Mouse (Mus musculus): Measurements from ENCODE around the gene Slc12a4. TPM values are rescaled to one million over a fixed set of nuclear protein-coding genes. Genes with fewer than 3 reads are reported as not detected.

The Slc12a4 gene
- total and polyA plus RNA-seq, 2 experiments from 2014 or later, result 9.6 to 12.1 TPM

DNA sequence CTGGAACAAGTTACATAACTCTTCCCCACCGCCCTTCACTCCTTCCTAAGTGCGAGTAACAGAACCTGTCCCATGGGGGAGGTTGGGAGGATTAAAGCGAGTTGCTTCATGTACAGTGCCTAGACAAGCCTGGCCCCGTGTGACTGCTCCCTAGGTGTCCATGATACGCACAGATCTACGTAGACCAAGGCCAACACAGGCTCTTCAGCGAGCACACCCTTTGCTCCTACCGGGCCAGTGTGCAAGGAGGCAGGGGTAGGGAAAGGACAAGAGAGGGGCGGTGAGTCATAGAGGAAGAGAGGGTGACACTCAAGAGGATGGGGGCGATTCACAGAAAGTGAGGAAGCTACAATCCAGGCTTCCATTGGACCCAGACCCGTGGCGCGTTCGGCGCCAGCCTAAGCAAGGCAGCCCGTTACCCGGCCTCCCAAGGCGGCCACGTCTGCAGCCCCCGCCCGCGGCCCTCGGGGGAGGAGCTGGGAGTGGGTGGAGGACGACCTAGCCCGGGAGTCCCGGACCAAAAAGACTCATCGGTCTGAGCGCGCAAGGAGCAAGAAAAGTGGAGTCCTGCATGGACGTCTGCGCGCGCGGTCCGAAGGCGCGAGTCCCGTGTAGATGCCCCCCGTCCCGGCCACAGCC is 512 bp downstream of the Slc12a4 start:
- 0 out of 2 replicates have a peak overlapping the region, but pooled peaks have one; percentile 18 for H3K27ac ChIP-seq (ENCODE audit: low read depth, low read length)
- no peaks in the 10 kb centered on the region for H3K4me1 ChIP-seq (ENCODE audit: insufficient read depth, low read length)
- no peaks in the 10 kb centered on the region for H3K36me3 ChIP-seq (ENCODE audit: insufficient read depth, low read length)
- peak overlapping the region; percentile 51 for H3K4me2 ChIP-seq (ENCODE audit: low read depth, low read length, poor library complexity, severe bottlenecking)
- H3K9ac ChIP-seq (replicated peaks; ENCODE audit: low read length, poor library complexity, severe bottlenecking), result 0 out of 2 replicates have a peak overlapping the region, but pooled peaks have one; percentile 29
- peaks cover 25% of the 10 kb centered on the region for H3K27me3 ChIP-seq (ENCODE audit: insufficient read depth, low read length)
- 4% methylated on average over 30 of the region's 40 CpGs for WGBS
- no peak for TF ChIP-seq CTCF (IDR thresholded peaks at IDR 0.05)
- ATAC-seq (ENCODE audit: low FRiP score), result peak; percentile 60
- DNase-seq (ENCODE audit: low spot score), result no peak
- no peaks in the 10 kb centered on the region for H3K9me3 ChIP-seq (ENCODE audit: low read length)
- peak overlapping the region; percentile 45 for H3K4me3 ChIP-seq (ENCODE audit: low read depth, low read length)

DNA sequence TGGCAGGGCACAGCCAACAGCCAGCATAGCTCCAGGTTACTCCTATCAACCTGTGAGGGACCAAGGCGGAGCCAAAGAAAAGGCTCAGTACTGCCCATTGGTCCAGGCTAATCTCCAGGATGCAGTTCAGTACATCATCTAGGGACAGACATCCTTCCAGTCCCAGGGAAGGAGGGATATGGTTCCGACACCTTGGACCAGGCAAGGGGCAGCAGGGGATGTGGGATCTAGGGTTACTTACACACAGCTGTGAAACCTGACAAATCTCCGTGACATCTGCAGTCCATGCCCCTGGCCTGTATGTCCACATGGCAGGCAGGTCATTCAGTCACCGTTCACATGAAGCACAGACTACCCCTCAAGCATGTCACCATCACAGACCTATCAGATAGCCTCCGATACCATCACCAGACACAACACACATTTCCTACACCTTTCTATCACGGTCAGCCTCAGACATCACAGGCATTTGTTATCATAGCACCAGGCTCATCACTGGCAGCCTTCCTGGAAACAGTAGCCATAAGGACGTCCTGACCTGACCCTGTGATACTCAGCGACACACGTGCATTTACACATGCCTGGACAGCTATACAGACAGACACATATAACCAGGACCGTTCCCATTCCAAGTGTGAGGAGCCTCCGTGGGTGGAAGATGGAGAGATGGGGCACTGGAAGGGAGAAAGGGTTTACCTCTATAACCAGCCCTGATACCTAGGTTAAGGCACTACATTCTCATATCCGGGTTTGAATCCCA is 1.2 kb downstream of the Slc12a4 start:
- TF ChIP-seq CTCF (IDR thresholded peaks at IDR 0.05), result no peak
- Histone ChIP-seq H3K9ac (replicated peaks; ENCODE audit: low read length, poor library complexity, severe bottlenecking) (no peak overlapping the region), H3K4me1 (ENCODE audit: insufficient read depth, low read length) (no peaks in the 10 kb centered on the region), H3K4me2 (ENCODE audit: low read depth, low read length, poor library complexity, severe bottlenecking) (peak overlapping the region; percentile 51), H3K27me3 (ENCODE audit: insufficient read depth, low read length) (peaks cover 25% of the 10 kb centered on the region), H3K4me3 (ENCODE audit: low read depth, low read length) (peak overlapping the region; percentile 45), H3K36me3 (ENCODE audit: insufficient read depth, low read length) (no peaks in the 10 kb centered on the region), H3K9me3 (ENCODE audit: low read length) (no peaks in the 10 kb centered on the region), H3K27ac (ENCODE audit: low read depth, low read length) (no peak overlapping the region)
- WGBS, result 70% methylated on average over 12 of the region's 12 CpGs
- no peak for ATAC-seq (ENCODE audit: low FRiP score)
- no peak for DNase-seq (ENCODE audit: low spot score)

DNA sequence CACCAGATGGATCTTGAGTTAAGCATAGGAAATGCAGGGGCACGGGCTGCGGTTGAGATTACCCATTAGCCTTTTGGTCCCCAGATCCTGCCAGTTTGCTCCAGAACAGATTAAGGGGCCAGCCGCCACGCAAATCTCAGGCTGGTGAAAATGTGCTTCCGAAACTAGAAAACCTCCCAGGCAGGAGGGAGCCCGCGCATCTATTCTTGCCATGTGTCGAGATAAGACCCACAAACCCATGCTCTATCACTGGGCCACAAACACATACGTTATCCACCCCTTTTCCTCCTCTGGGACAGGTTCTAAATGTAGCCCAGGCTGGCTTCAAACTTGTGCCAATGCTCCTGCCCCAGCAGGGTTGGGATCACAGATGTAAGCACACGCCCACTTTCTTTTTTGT is 4.4 kb downstream of the Slc12a4 start:
- H3K9me3 ChIP-seq (ENCODE audit: low read length), result no peaks in the 10 kb centered on the region
- WGBS, result 85% methylated on average over 10 of the region's 10 CpGs
- ATAC-seq (ENCODE audit: low FRiP score) (no peak), DNase-seq (ENCODE audit: low spot score) (no peak)
- H3K27me3 ChIP-seq (ENCODE audit: insufficient read depth, low read length), result peaks cover 15% of the 10 kb centered on the region
- no peak overlapping the region for H3K9ac ChIP-seq (replicated peaks; ENCODE audit: low read length, poor library complexity, severe bottlenecking)
- TF ChIP-seq CTCF (IDR thresholded peaks at IDR 0.05), result no peak
- H3K36me3 ChIP-seq (ENCODE audit: insufficient read depth, low read length), result no peaks in the 10 kb centered on the region
- no peak overlapping the region for H3K4me2 ChIP-seq (ENCODE audit: low read depth, low read length, poor library complexity, severe bottlenecking)
- no peaks in the 10 kb centered on the region for H3K4me1 ChIP-seq (ENCODE audit: insufficient read depth, low read length)
- no peak overlapping the region for H3K27ac ChIP-seq (ENCODE audit: low read depth, low read length)
- H3K4me3 ChIP-seq (ENCODE audit: low read depth, low read length), result no peak overlapping the region

DNA sequence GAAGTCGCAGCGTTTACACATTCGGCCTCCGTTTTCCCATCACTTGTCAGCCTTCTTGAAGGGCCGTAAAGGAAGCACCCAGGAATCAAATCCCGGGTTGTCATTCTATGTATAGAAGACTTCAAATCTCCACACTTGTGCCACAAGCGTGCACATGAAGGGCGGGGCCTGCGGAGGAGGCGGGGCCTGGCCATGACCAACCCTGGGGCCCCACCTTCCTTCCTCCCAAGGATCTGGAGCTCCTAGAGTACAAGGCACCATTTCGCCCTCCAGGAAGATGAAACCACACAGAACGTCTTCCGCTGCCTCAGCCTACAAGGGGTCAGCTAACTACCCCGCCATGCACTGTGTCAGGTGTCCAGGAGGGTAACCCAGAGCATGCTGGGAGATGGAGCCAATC is 4.8 kb downstream of the Slc12a4 start:
- Histone ChIP-seq H3K9me3 (ENCODE audit: low read length) (no peaks in the 10 kb centered on the region), H3K4me3 (ENCODE audit: low read depth, low read length) (no peak overlapping the region), H3K4me2 (ENCODE audit: low read depth, low read length, poor library complexity, severe bottlenecking) (no peak overlapping the region), H3K27ac (ENCODE audit: low read depth, low read length) (no peak overlapping the region), H3K4me1 (ENCODE audit: insufficient read depth, low read length) (no peaks in the 10 kb centered on the region), H3K9ac (replicated peaks; ENCODE audit: low read length, poor library complexity, severe bottlenecking) (no peak overlapping the region), H3K27me3 (ENCODE audit: insufficient read depth, low read length) (peaks cover 13% of the 10 kb centered on the region; the same call in 1 of the 2 replicates), H3K36me3 (ENCODE audit: insufficient read depth, low read length) (no peaks in the 10 kb centered on the region)
- no peak for TF ChIP-seq CTCF (IDR thresholded peaks at IDR 0.05)
- DNase-seq (ENCODE audit: low spot score) (no peak), ATAC-seq (ENCODE audit: low FRiP score) (no peak)
- WGBS, result 77% methylated on average over 14 of the region's 14 CpGs

DNA sequence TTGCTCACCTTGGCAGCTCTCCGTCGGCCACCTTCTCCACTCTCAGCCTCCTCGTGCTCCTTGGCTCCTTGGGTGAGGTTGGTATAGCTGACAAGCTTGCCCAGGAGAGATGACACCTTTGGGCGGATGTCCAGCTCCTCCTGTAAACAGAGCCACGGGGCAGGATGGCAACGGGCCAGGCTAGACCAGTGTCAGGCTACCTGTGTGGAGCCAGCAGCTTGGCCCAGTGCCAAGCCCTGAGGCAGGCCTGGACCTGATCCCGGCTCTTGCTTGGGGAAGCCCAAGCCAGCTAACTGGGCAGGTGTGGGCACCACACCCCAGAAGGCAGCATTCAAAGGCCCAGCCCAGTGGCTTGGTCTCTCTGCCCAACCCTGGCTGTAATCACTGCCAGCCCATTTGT is 6.5 kb downstream of the Slc12a4 start:
- Histone ChIP-seq H3K36me3 (ENCODE audit: insufficient read depth, low read length) (no peaks in the 10 kb centered on the region), H3K27me3 (ENCODE audit: insufficient read depth, low read length) (no peaks in the 10 kb centered on the region), H3K27ac (ENCODE audit: low read depth, low read length) (no peak overlapping the region), H3K9me3 (ENCODE audit: low read length) (no peaks in the 10 kb centered on the region), H3K4me3 (ENCODE audit: low read depth, low read length) (no peak overlapping the region), H3K4me2 (ENCODE audit: low read depth, low read length, poor library complexity, severe bottlenecking) (no peak overlapping the region), H3K4me1 (ENCODE audit: insufficient read depth, low read length) (no peaks in the 10 kb centered on the region), H3K9ac (replicated peaks; ENCODE audit: low read length, poor library complexity, severe bottlenecking) (no peak overlapping the region)
- TF ChIP-seq CTCF (IDR thresholded peaks at IDR 0.05), result no peak
- WGBS, result 78% methylated on average over 7 of the region's 7 CpGs
- ATAC-seq (ENCODE audit: low FRiP score) (no peak; the same call in 1 of the 2 replicates), DNase-seq (ENCODE audit: low spot score) (peak; percentile 50)

DNA sequence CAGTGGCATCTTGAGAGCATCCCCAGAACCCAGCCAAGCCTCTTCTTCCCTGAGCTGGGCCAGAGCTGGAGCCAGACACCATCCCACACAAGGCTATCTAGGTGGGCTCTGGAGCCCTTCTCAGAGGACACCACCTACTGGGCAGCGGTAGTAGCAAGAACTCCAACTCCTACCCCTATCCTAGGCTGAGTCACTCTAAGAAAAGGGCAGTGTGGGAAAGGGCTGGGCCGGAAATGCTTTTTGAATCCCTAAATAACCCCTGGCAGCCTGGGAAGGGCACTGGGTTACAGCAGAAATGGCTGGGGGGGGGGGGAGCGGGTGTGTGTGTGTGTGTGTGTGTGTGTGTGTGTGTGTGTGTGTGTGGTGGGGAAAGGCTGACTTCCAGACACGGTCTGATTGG is 8.1 kb downstream of the Slc12a4 start:
- Histone ChIP-seq H3K4me3 (ENCODE audit: low read depth, low read length) (no peak overlapping the region), H3K36me3 (ENCODE audit: insufficient read depth, low read length) (no peaks in the 10 kb centered on the region), H3K27ac (ENCODE audit: low read depth, low read length) (no peak overlapping the region), H3K27me3 (ENCODE audit: insufficient read depth, low read length) (no peaks in the 10 kb centered on the region), H3K4me1 (ENCODE audit: insufficient read depth, low read length) (no peaks in the 10 kb centered on the region), H3K9ac (replicated peaks; ENCODE audit: low read length, poor library complexity, severe bottlenecking) (no peak overlapping the region), H3K9me3 (ENCODE audit: low read length) (no peaks in the 10 kb centered on the region), H3K4me2 (ENCODE audit: low read depth, low read length, poor library complexity, severe bottlenecking) (no peak overlapping the region)
- ATAC-seq (ENCODE audit: low FRiP score) (no peak), DNase-seq (ENCODE audit: low spot score) (no peak)
- TF ChIP-seq CTCF (IDR thresholded peaks at IDR 0.05), result peak; percentile 21; the same call in 1 of the 2 replicates
- 79% methylated on average over 3 of the region's 4 CpGs for whole genome bisulfite sequencing
